Mouse (Mus musculus) mouse trophoblast stem cell (cell line): ENCODE data around the gene Hbb-bh2.
"Not testable (repeated sequence)": the region's sequence is repeated elsewhere in the genome, so short reads cannot be mapped to it uniquely, and the experiment has no call there.

Source experiments
- in situ Hi-C, 2 experiments: fragments of 300-500 bp; cut with MseI, MboI; formaldehyde crosslinking; loops; 2 replicates in 1 of 2; 3 replicates in 1 of 2; pipeline ENCODE4 v1.15.1; 2025

The Hbb-bh2 gene

GRCm38 (mm10) chr7:103840268-103840667 lies at the start of gene Hbb-bh2:
TSS of gene Hbb-bh2 (minus strand) at chr7:103840520.
- in situ Hi-C loops, result no loop called here

GRCm38 (mm10) chr7:103886152-103886551 lies 45.8 kb upstream of the Hbb-bh2 start, which contains the start of gene Olfr66:
TSS of gene Olfr66 (minus strand) at chr7:103886252.
- in situ Hi-C loops, result no loop called here

- in situ Hi-C loops, result loop anchor here in 1 of 2 experiments (10.0 kb wide), 1 partner anchor 82 kb away; the partner anchor contains the start of gene Olfr67
These were observed 36.8 kb upstream of the Hbb-bh2 start for GRCm38 (mm10) chr7:103877093-103877492.

- in situ Hi-C loops, result loop anchor here in 1 of 2 experiments (10.0 kb wide), 1 partner anchor 80 kb away; the partner anchor contains the start of gene Olfr67
These were observed 34.1 kb upstream of the Hbb-bh2 start for GRCm38 (mm10) chr7:103874451-103874850.

GRCm38 (mm10) chr7:103873064-103873463 lies 32.7 kb upstream of the Hbb-bh2 start:
- in situ Hi-C loops, result loop anchor here in 1 of 2 experiments (10.0 kb wide), 1 partner anchor 78 kb away; the partner anchor contains the start of gene Olfr67

- in situ Hi-C loops, result loop anchor here in 1 of 2 experiments (10.0 kb wide), 1 partner anchor 76 kb away; the partner anchor contains the start of gene Olfr67
These were observed 30.3 kb upstream of the Hbb-bh2 start for GRCm38 (mm10) chr7:103870667-103871066.

GRCm38 (mm10) chr7:103865716-103866115 lies 25.4 kb upstream of the Hbb-bh2 start:
- in situ Hi-C loops, result no loop called here

- in situ Hi-C loops, result no loop called here
These were observed 21.2 kb upstream of the Hbb-bh2 start for GRCm38 (mm10) chr7:103861531-103861930.

GRCm38 (mm10) chr7:103860855-103861254 lies 20.5 kb upstream of the Hbb-bh2 start:
- in situ Hi-C loops, result no loop called here

- in situ Hi-C loops, result no loop called here
These were observed 18.8 kb upstream of the Hbb-bh2 start for GRCm38 (mm10) chr7:103859076-103859475.

- in situ Hi-C loops, result no loop called here
These were observed 14.3 kb upstream of the Hbb-bh2 start for GRCm38 (mm10) chr7:103854669-103855068.

GRCm38 (mm10) chr7:103853090-103853489 lies 12.8 kb upstream of the Hbb-bh2 start, which contains the start of gene Hbb-y:
TSS of gene Hbb-y (minus strand) at chr7:103853216.
- in situ Hi-C loops, result no loop called here

GRCm38 (mm10) chr7:103844525-103845325 lies 4.4 kb upstream of the Hbb-bh2 start:
- in situ Hi-C loops, result no loop called here

- in situ Hi-C loops, result no loop called here
These were observed 2.7 kb upstream of the Hbb-bh2 start, which contains the start of gene Hbb-bh1 for GRCm38 (mm10) chr7:103843034-103843433. TSS of gene Hbb-bh1 (minus strand) at chr7:103843164.

- in situ Hi-C loops, result no loop called here
These were observed 12.5 kb downstream of the Hbb-bh2 start, which contains the start of gene Hbb-bs for GRCm38 (mm10) chr7:103827808-103828207. TSS of gene Hbb-bs (minus strand) at chr7:103828096.

- in situ Hi-C loops, result not testable (repeated sequence)
These were observed 13.2 kb downstream of the Hbb-bh2 start for GRCm38 (mm10) chr7:103827139-103827538.

- in situ Hi-C loops, result no loop called here
These were observed 13.9 kb downstream of the Hbb-bh2 start for GRCm38 (mm10) chr7:103826255-103826887.

- in situ Hi-C loops, result no loop called here
These were observed 14.6 kb downstream of the Hbb-bh2 start for GRCm38 (mm10) chr7:103825536-103826254.

- in situ Hi-C loops, result no loop called here
These were observed 15.7 kb downstream of the Hbb-bh2 start for GRCm38 (mm10) chr7:103824597-103824996.

- in situ Hi-C loops, result not testable (repeated sequence)
These were observed 25.2 kb downstream of the Hbb-bh2 start for GRCm38 (mm10) chr7:103815085-103815484.

- in situ Hi-C loops, result no loop called here
These were observed 26.6 kb downstream of the Hbb-bh2 start, which contains the start of gene Hbb-bt for GRCm38 (mm10) chr7:103813766-103814165. TSS of gene Hbb-bt (minus strand) at chr7:103813996.
